Mouse (Mus musculus): ENCODE data around the gene Sult5a1. TPM values are rescaled to one million over a fixed set of nuclear protein-coding genes. Genes with fewer than 3 reads are reported as not detected.

The Sult5a1 gene
- polyA plus RNA-seq, 1 experiment from 2014 or later, result 3.8 TPM

Small RNA genes lying within 50 kb of the gene (microRNA-seq; reads per million reads assigned to microRNA genes)
- gene Mir7079 (1.5 reads per million), gene Mir7080 (0.90 reads per million)

Other genes starting within 250 kb of the Sult5a1 start
- gene Ankrd11, start 116.0 kb downstream of the Sult5a1 start, polyA plus RNA-seq (2016; fragmentation: Nextera tagmentation; extraction: Ambion mirVana), result 29.5 TPM in 2 replicates
- 49.5 and 50.9 TPM in 2 replicates for gene Spg7, start 95.4 kb downstream of the Sult5a1 start, polyA plus RNA-seq (2016; fragmentation: Nextera tagmentation; extraction: Ambion mirVana)
- gene Rpl13, start 56.0 kb downstream of the Sult5a1 start, polyA plus RNA-seq (2016; fragmentation: Nextera tagmentation; extraction: Ambion mirVana), result 1,200 and 1,392 TPM in 2 replicates
- gene Cpne7, start 40.9 kb downstream of the Sult5a1 start, polyA plus RNA-seq (2016; fragmentation: Nextera tagmentation; extraction: Ambion mirVana), result 0.32 and 0.39 TPM in 2 replicates
- gene Dpep1, start 27.9 kb upstream of the Sult5a1 start, polyA plus RNA-seq (2016; fragmentation: Nextera tagmentation; extraction: Ambion mirVana), result 4.3 and 5.7 TPM in 2 replicates
- gene Chmp1a, start 54.4 kb upstream of the Sult5a1 start, polyA plus RNA-seq (2016; fragmentation: Nextera tagmentation; extraction: Ambion mirVana), result 139 and 156 TPM in 2 replicates
- 6.1 TPM in 2 replicates for gene Spata33, start 54.5 kb upstream of the Sult5a1 start, polyA plus RNA-seq (2016; fragmentation: Nextera tagmentation; extraction: Ambion mirVana)
- gene Cdk10, start 66.5 kb upstream of the Sult5a1 start, polyA plus RNA-seq (2016; fragmentation: Nextera tagmentation; extraction: Ambion mirVana), result 41.4 and 42.0 TPM in 2 replicates
- gene Spata2l, start 77.9 kb upstream of the Sult5a1 start, polyA plus RNA-seq (2016; fragmentation: Nextera tagmentation; extraction: Ambion mirVana), result 1.3 and 2.4 TPM in 2 replicates
- gene Zfp276, start 95.9 kb upstream of the Sult5a1 start, polyA plus RNA-seq (2016; fragmentation: Nextera tagmentation; extraction: Ambion mirVana), result 23.2 and 27.2 TPM in 2 replicates
- 24.0 and 27.1 TPM in 2 replicates for gene Vps9d1, start 96.0 kb upstream of the Sult5a1 start, polyA plus RNA-seq (2016; fragmentation: Nextera tagmentation; extraction: Ambion mirVana)
- 40.4 and 45.3 TPM in 2 replicates for gene Fanca, start 160.3 kb upstream of the Sult5a1 start, polyA plus RNA-seq (2016; fragmentation: Nextera tagmentation; extraction: Ambion mirVana)
- 9.7 and 12.3 TPM in 2 replicates for gene Spire2, start 174.4 kb upstream of the Sult5a1 start, polyA plus RNA-seq (2016; fragmentation: Nextera tagmentation; extraction: Ambion mirVana)
- 150 and 167 TPM in 2 replicates for gene Tcf25, start 215.4 kb upstream of the Sult5a1 start, polyA plus RNA-seq (2016; fragmentation: Nextera tagmentation; extraction: Ambion mirVana)
- gene Mc1r, start 248.8 kb upstream of the Sult5a1 start, polyA plus RNA-seq (2016; fragmentation: Nextera tagmentation; extraction: Ambion mirVana), result 0.06 and 0.10 TPM in 2 replicates